Mouse (Mus musculus): ENCODE data around the gene Rnf126.

DNA sequence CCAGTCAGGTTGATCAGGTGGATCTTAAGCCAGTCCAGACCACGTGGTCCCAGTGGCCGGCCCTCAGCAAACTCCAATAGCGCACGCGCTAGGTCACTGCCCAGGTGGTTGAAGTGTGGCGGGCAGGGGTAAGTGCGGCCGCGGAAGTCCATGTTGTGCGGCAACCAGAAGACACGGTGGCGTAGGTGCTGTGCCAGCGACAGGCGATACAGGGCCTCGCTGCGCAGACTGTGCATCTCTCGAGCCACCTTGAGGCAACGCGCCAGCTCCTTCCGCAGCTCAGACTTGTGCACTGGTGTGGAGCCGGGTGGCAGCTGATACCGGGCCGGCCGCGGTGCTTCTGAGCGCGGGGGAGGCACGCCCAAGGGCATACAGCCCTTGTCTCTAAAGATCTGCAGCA lies 27.5 kb downstream of the Rnf126 start:
- TF ChIP-seq CTCF (IDR thresholded peaks at IDR 0.05; ENCODE audit: extremely low read depth, insufficient read depth, insufficient read length, insufficient replicate concordance) (no peak), POLR2A (IDR thresholded peaks at IDR 0.05; ENCODE audit: low read depth, low read length) (no peak)

Data from spleen, adult 2 months (tissue).